Mouse (Mus musculus): ENCODE data around the gene Dnase1l2.

GRCm38 (mm10) chr17:24429201-24429983, 13.5 kb downstream of the Dnase1l2 start:
- TF ChIP-seq CTCF (IDR thresholded peaks at IDR 0.05), result no peak
- TF ChIP-seq EP300 (IDR thresholded peaks at IDR 0.05), result no peak
